Mouse (Mus musculus): ENCODE measurements at regions not wholly inside any gene's neighbourhood (a gene's known extent, or its start where the extent isn't known, plus 50 kb on each side); places are given as distances from the start of the nearest gene placed in this dataset.

DNA sequence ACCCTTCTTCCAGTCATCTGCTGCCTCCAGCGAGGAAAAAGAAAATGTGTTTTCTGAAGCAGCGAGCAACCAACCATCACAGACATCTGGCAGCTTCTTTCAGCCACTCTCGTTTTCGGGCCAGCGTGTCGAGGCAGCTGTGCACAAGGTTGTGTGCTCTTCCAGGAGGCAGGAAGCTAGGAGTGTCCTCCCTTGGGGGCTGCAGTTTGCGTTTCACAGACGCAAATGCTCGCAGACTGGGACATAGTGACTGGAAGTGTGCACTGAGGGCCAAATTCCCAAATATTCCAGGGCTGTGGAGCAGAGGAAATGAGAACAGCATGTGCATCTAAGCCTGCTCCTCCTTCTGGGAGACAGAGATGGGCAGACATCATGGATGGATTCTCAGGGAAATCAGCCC is 105.6 kb downstream of the Gas1 start:
- TF ChIP-seq GATA1 (IDR thresholded peaks at IDR 0.05; ENCODE audit: borderline replicate concordance, low read length): no peak
- no peak for TF ChIP-seq FLI1 (IDR thresholded peaks at IDR 0.05; ENCODE audit: low read length)
